Mouse (Mus musculus): ENCODE measurements around the gene Rbbp9.

Gene Rbbp9

DNA sequence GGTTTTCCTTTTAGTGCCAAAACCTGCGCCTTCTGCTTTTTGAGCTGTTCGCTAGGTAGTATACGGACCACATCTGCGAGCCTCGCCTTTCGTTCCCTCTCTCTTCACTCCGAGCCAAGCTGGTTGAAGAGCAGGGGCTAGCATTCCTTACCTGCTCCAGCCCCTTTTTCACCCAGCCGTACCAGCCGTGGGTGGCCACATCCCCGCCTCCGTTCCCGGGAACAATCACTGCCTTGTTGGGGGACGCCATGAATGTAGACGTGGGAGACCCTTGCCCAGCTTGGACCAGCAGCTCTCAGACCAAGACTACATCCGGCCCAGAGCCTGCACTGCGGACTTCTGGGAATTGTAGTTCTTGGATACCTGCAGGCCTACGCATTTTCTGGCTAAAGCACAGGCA, at the start of gene Rbbp9:
TSS of gene Rbbp9 (minus strand) at position 341 of the 400 bp plus-strand sequence.
- peak; percentile 54 to 56 for DNase-seq

DNA sequence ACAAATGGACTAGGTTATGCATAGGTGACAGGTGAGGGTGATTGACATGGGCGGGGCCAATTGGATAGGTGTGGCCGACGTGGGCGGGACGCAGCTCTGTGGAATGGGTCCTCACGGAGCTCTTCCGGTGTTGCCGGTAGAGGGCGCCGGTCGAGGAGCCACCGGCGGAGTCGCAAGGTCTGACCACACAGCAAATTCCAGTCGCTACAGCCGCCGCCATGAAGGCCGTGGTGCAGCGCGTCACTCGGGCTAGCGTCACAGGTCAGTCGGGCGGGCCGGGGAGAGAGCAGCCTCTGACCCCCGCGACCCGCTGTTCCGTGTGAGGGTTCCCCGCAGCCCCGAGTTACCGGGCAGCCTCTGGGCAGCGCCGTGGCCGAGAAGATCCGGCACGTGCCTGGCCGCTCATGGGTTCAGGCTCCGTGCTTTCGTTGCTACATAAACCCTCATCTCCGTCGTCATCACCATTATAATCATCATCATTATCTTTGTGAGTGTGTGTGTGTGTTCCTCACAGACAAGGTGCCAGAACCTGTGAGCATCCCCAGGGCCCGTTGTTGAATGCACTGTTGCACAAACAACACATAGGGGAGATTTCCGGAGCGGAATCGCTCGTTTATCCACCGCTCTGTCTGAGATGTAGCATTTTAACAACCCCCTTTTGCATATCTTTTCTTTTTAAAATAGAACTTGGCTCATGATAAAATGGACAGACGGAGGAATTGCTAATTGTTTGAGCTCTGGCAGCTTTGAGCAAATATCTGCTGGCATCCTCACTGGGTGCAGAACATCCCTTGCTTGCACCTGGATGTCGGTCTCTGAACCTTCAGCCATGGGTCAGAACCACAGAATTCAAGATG, 49.4 kb upstream of the Rbbp9 start, which contains the start of gene Dtd1:
TSS of gene Dtd1 (plus strand) at position 67 of the 857 bp plus-strand sequence.
- DNase-seq, result peak; percentile 90 to 93

DNA sequence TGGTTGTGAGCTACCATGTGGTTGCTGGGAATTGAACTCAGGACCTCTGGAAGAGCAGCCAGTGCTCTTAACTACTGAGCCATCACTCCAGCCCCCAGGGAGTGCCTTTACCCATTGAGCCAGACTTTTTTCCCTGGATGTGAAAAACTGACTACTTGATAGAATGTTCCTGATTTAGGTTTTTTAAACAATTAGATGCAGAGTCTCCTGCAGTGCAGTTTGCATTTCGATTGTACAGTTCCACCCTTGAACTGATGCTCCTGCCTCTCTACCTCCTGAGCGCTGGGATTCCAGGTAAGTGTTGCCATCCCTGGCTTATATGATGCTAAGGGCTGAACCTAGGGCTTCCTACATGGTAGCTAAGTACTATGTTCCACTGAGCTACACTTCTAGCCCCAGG, 47.3 kb upstream of the Rbbp9 start:
- no peak for DNase-seq

DNA sequence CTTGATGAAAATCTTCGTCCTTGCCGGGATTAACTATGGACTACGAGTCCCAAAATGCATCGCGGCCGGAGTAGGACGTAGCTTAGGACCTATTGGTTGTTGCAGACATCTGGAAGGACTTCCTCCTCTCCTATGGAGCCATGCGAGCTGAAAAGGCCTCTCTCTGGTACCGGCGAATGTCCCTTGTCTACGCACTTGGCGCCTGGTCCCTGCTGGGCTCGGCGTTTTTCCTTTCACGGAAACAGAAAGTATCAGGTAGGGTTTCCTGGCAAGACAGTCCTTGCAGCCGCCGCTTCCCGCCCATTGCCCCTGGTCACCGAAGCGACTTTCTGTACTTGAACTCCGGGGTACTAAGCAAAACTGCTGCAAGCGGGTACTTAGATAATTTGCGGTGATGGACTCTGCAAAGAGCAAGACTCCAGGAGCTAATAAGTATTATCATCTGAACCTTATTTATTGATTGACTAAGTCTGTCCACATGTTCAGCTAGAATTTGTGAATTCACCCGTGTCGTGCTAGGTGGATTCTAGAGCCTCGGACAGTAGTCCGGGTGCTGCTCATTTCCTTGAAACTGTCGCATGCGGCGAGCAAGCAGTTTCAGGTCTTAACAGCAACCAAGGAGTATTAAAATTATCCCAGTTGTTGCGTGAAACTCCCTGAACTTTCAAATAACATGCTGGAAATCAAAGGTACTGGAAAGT, 43.4 kb upstream of the Rbbp9 start, which contains the start of gene Smim26:
TSS of gene Smim26 (plus strand) at position 104 of the 701 bp plus-strand sequence.
- peak; percentile 69 to 71 for DNase-seq

DNA sequence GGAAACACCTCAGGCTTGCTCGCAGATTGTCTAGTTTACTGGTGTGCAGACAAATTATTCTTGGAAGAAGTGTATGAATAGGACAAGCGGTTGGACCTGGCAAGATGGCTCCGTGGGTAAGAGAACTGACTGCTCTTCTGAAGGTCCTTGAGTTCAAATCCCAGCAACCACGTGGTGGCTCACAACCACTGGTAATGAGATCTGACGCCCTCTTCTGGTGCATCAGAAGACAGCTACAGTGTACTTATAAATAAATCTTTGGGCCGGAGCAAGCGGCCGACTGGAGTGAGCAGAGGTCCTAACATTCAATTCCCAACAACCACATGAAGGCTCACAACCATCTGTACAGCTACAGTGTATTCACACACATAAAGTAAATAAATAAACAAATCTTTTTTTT, 42.4 kb upstream of the Rbbp9 start:
- DNase-seq, result peak; percentile 5 to 12

DNA sequence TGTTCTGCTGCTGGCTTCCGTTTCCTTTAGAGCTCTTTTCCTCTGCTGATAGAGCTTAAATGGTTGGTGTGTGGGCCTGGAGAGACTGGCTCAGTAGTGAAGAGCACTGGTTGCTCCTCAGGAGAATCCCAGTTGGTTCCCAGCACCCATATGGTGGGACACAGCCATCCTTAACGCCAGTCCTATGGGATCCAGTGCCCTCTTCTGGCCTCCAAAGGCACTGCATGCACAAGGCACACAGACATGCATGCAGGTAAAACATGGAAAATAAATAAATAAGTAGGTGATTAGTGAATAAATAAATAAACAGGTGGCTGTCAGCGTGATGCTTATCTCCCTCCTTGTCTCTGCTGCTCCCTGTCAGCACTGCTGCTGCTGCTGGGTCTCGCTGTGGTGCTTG, 38.1 kb upstream of the Rbbp9 start:
- peak in 1 of 2 experiments; percentile 8 for DNase-seq

DNA sequence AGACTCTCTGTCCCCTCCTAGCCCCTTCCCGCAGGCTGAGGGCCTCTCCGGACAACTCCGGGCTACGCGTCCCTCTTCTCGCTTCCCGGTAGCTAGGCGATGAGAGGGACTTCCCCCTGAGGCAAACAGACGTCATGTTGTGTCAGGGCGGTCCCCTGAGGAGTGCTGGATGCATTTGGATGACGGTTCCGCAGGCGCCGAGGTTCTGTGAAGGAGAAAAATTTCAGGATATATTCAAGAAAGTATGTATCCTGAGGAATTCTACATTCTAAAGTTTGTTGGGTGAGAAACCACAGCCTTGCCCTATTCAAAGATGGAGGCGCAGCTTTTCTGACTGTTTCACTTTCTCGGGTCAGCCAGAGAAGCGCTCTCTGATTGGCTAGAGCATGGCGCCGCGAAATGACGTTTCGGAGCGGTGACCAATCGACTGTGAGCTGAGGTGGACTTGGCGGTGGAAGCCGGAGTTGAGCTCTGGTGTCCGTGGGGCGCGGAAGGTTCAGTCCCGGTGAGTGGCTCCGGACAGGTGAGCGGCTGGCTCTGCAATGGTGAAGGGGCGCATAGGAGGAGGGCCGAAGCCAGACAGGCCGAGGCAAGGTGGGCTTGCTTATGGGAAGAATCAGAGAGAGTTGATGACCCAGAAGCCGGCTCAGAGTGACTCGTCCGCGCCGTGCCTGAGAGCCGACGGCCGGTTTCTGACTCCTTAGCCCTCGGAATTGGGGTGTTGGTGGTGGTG, 5.3 kb upstream of the Rbbp9 start, which contains the start of gene Sec23b:
TSS of gene Sec23b (plus strand) at position 410 of the 733 bp plus-strand sequence.
- DNase-seq, result peak; percentile 92 to 93

DNA sequence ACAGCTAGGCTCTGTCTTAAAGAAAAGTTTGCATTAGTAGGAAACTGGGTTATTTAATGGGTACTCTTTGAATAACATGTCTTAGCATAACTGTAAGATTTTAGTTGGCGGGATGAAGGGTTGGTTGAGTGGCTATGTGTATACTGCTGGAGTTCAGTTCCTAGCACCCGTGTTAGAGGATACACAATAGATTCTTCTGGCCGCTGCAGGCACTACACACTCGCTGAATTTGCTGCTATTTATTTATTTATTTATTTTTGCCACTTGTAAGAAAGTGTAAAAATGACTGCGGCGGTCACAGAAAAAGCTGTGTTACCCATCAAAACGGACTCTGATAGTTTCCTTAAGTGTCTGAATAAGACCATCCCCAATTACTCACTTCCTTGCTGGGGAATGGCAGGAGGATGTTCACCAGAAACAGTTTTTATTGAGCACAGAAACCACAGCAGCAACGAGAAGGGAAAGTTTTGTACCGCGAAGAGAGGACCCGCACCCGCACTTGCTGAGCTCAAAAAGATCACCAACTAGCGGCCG, 4.7 kb upstream of the Rbbp9 start:
- DNase-seq, result peak in 1 of 2 experiments; percentile 22

DNA sequence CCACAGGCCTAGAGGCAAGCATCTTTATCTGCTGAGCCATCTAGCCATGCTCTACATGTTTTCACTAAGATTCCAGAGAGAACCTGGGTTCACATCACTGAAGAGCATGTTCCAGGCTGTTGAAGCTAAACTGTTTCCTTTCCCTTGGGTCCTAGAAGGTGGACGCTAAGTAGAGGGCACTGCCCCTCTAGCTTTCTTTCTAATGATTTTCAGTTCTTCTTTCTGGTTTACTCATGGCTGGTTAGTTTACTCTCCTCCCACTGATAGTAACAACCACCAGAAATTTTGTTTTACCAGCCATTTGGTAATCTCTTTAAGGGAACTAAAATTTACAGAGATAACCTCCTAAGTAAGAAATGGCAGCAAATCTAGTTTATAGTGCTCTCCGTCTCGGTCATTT, 3.2 kb upstream of the Rbbp9 start:
- no peak for DNase-seq

DNA sequence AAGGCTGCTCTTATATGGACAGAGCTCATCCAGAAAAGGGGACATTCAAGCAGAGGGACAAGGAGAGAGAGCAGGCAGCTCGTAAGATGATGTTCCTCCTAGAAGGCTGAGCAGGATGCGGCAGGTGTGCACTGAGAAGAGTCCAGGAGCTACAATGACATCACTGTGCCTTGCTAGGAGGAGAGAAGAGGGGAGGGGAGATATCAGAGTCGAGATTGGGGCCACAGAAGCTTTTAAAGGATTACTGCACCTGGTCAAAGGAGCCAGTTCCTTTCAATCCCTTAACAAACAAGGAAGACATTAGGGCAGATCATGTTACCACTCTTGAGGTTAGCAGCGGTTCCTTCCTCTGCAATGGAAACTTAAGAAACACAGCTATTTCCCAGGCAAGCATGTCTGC, 3.1 kb downstream of the Rbbp9 start:
- no peak for DNase-seq

DNA sequence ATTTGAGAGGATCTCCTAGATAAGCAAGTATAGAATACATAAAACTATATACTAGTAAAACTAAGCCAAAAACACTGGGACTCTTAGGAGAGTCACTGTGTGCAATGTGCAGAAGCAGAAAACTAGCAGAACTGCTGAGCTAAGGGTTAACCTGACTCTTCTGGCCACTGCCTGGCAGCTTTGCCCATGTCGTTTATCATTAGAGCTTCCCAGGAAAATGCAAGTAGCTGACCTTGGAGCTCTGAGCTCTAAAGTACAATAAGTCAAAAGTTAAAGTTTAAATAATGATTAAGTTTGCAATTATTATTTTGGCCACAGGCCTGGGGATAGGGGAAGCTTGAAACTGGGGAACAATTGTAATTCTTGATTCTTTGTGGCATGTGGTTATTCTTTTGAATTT, 5.2 kb downstream of the Rbbp9 start:
- no peak for DNase-seq

DNA sequence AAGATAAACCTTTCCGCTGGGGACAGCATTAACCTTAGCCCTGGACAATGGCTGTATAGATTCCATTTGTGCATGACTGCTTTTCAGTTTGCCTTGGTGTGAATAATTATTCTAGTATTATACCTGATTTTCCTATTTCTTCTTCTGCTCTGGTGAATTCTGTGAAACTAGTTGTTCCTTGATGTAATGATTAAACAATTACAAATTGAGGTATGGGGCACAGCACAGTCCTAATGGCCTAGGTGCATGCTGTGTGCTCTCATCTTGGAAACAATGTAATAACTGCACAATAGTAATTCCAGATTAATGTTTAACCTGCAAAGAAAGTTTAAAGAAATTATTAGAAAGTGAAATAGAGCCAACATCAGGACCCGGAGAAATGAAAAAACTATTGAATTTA, 5.6 kb downstream of the Rbbp9 start:
- no peak for DNase-seq

DNA sequence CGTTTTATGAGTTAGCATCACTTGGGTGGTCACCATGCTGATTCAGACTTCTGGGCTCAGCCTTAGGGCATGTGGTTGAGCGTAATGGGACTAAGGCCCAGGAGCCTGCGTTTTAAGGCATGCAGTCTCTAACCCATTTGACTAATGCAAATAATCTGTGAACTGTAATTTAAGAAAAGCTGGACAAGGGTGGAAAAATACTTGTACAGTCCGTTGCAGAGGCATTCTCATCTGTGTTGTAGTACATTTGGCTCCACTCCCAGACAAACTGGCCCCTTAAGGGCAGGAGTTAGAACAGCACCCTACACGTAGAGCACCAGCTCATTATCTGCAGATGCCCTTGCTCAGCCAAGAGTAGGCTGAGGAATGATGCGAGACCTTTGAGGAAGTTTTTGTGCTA, 6.0 kb downstream of the Rbbp9 start:
- no peak for DNase-seq

DNA sequence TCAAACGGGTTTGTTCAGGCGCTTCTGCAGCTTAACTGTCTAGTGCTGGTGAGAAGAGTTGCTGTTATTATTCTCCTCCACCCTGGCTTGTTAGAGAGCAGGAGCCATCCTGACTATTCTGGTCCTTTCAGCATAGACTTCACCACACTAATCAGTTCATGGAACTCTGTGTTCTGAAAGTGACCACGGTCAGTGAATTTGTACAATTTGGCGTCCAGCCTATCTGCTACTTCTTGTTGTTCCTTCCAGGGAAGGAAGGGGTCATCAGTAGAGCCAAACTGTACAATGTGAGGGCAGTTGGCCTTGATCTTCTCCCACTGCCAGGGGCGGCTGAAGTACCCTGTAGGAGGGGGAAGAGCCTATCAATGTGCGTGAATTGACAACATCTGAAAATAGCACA, 7.0 kb downstream of the Rbbp9 start:
- DNase-seq, result no peak

DNA sequence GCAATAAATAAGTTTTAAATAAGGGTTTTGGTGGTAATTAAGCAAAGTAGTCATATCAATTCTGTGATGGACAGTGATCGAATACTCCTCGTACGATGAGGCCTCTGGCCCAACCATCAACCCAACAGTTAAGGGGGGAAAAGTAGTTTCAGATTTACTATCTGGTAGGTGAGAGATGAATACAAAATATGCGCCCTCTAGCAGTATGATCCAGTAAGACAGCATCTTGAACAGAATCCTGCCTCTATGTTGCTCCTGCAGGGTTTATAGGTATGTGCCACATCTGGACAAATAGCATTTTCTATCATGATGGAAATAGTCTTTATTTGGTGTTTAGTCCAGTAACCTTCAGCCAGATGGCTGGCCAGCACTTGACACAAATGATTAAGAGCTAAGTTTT, 9.4 kb downstream of the Rbbp9 start:
- DNase-seq, result no peak

DNA sequence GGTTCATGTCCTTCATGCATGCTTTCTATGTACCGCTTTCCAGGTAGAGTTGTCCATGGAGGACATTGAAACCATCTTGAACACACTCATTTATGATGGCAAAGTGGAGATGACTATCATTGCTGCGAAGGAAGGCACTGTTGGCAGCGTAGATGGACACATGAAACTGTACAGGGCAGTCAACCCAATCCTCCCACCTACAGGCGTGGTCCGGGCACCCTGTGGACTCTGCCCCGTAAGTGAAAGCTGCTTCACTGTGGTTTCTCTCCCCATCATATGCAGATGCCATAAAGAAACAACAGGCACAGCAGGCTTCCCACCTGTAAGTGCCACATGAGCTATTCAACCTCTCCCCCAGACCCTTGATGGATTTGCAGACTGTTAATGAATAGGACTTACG, 13.5 kb downstream of the Rbbp9 start:
- no peak for DNase-seq

DNA sequence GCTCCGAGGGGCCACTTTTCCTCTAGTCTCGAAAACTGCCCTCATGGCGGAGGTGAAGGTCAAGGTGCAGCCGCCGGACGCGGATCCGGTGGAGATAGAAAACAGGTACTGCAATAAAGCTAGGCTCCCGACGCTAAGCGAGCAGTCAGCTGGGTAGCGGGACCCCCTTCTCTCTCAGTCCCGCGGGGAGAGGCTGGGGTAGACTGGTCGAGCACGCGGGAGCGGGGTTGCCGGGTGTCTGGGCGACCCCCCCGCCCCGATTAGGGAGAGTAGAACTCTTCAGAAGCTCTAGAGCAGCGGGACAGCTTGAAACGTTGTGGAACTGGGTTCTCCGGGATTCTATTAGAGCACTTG, 22.9 kb downstream of the Rbbp9 start:
- DNase-seq, result no peak

DNA sequence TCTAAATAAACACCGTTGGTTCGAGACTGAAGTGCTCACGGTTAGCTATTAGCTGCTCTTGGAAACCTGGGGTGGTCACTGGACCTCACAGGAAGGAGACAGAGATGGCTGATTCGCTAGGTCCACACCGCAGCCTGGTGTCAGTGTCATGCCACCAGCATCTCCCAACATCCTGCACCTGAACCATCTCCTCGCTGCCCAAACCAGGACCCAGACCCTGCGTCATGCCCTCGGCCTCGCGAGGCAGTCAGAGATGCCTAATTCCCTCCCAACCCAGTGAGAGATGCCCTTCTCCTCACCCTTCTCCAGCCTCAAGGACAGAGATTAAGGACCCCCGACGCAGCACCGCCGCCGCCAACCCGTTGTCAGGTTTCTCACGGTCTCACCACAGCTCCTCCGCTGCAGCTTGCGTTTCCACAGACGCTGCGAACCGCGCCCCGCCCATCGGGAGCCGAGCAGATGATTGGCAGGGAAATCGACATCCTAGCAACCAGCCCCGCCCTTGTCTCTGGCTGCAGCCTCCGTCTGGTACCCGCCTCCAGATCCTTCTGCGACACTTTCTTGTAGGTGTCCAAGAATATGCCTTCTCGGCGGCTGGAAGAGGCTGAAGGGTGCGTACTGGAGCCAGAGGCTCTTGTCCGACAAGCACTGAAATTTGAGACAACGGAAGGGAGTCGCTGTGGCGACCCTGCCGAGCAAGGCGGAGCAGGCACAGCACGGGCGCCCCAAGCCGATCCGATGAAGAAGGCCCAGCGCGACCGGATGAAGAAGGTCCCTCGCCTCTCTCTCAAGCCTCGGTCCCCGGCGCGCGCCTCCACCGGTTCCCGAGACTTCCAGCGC, 23.5 kb downstream of the Rbbp9 start, which contains the start of the genes Dzank1 and Polr3f:
TSS of gene Dzank1 (minus strand) at position 434 of the 840 bp plus-strand sequence.
TSS of gene Polr3f (plus strand) at position 738 of the 840 bp plus-strand sequence.
- DNase-seq, result peak; percentile 97

DNA sequence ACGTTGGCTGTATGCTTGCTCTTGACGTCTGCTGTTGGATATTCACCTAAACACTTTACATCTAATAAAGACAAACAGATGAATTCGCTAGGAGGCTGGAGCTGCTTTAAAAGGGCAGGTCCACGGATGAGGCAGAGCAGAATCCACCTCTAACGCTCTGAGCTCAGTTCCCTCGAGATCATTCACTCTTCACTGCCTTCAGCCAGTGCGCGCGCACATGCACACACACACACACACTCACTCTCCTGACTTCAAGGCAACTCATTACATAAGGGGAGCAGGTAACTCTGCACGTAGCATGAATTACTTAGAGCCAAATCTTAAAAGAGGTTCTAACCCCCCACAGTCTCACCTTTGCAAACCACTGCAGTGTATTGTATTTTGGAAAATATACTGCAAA, 24.8 kb downstream of the Rbbp9 start:
- peak; percentile 2 to 4 for DNase-seq

DNA sequence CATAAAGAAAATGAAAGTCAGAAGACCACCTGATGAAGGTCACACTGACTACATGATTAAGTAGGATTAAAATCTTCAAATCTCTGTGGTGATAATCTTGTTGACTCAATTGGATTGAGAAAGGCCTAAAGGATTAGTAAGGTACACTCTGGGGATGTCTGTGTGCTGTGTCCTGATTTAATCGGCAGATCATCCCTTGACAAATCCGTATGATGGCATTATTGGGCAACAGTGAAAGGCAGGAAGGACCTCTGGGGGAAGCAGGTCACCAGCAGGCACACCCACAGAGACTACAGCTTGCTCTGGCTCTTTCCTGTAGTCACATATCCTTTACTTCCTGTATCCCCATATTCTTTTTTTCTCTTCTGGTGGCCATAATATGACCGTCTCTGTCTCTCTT, 30.9 kb downstream of the Rbbp9 start:
- DNase-seq, result no peak

DNA sequence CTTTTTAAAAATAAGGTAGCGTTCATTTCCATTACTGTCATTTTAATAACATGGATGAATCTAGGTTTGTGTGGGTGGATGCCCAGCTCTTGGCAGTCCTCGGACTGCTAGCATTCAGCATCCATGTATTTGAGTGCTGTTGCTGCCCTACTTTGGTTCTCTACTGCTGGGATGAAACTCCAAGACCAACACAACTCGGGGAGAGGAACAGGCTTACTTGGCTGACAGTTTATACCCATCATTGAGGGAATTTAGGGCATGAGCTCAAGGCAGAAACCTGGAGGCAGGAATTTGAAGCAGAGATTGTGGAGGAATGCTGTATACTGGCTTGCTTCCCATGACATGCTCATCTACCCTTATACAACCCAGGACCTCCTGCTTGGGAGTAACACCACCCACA, 36.0 kb downstream of the Rbbp9 start:
- DNase-seq, result no peak

DNA sequence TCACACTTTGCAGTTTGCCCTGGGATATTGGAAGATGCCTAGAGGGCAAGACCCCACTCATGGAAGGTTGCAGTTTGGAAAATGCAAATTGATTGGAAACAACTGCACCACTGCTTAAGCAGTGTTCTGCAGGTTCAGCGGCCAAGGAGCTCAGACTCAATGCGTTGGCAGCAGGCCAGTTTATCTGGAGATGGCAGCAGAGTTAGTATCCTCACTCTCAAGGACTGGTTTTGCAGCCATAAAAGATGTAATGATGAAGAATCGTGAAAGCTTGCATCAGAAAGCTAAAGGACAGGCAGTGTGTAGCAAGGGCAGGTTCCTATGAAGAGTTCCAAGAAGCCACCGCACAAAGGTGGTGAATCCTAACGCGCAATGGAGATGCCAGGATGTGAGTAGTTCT, 48.5 kb downstream of the Rbbp9 start:
- DNase-seq, result no peak
